Mouse (Mus musculus) erythroblast, embryonic 14.5 days (primary cell): ENCODE results near the gene Ermap.

Experiments
- GATA1 ChIP-seq: IDR thresholded peaks from 2 replicates; pipeline ENCODE4 v1.6.1; 2012; ENCODE audit warnings: low read length, inconsistent platforms, mixed read lengths
- TAL1 ChIP-seq: IDR thresholded peaks from 3 replicates; pipeline ENCODE4 v1.6.1; 2012; ENCODE audit warnings: low read length, inconsistent platforms, mixed read lengths

DNA sequence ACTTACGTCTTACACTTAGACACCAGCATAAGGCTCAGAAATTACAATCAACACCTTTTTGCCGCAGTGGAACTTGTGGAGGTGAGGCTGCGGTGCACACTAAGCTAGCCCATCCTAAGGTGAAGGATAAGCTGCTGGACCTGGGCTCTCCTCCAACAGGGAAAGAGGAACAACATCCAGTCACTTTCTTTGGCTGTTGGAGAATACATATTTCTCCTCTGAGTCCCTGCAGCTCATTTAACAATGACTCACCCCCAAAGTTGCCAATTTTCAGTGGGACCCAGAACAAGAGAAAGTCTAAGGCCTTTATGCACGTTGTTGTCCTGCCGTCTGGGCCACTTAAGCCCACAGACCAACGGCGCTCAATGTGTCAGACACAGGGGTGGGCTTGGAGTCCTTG, 43.0 kb downstream of the Ermap start:
- no peak for TF ChIP-seq TAL1
- TF ChIP-seq GATA1 = no peak
